Mouse (Mus musculus): Measurements from ENCODE around the gene Olfr1178. TPM values are rescaled to one million over a fixed set of nuclear protein-coding genes. Genes with fewer than 3 reads are reported as not detected.

The Olfr1178 gene
- not detected for total RNA-seq (2021)
- long read RNA-seq, experiment 1, result 0 reads
- long read RNA-seq, experiment 2, result 0 reads

DNA sequence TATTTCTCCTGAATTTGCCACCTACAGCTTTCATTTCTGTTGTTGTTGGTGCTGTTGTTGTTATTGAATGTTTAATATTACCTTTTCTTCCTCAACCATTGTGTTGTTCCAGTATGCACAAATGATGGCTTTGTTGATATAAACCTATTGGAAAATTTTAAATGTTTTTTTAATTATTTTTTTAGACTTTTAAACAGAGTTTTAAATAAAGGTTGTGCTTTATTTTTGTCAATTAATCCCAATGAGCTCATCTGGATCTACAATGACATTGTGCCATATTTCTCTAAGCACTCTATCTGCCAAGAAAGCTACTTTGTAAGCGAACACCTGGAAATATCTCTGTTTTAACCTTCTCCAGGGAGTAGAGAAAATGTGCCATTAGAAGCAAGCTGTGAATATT, at the start of gene Olfr1178:
Gene Olfr1178 (plus strand): TSS at position 301 of the 400 bp plus-strand sequence.
- no peak for DNase-seq

DNA sequence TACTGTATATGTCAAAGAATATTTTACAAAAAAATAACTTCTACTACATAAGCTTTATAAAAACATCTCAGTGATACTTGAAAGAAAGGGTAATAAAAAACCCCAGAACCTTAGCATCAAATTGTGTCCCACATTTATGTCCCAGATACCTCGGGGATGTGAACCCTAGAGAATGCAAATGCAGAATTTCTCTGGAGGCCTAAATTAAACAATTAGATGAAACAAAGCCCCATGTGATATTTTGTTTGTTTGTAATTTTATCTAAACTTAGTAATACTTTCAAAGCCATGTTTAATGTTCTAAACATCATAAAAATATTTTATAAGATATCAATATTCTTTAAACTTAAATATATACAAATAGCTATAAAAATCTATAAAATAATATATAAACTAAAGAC, 40.5 kb upstream of the Olfr1178 start, which contains the start of gene Olfr1177-ps:
Gene Olfr1177-ps (minus strand): TSS at position 101 of the 400 bp plus-strand sequence.
- no peak for DNase-seq

DNA sequence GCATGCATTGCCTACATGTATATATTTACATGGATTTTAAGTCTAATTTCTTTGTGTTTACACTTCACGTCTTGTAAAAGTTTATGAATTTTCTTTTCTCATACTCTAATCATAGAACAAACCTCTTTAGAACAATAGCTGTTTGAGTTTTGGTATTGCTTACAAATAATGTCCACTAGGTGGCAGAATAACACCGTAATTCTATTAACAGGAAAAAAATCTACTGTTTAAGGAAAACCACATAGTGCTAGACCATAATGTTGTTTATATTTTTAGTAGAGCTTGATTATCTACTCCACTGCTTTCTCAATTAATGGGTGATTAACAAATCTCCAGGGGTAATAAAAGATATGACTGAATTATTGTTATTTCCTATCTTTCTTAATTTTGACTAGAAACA, 30.6 kb upstream of the Olfr1178 start:
- DNase-seq, result no peak

DNA sequence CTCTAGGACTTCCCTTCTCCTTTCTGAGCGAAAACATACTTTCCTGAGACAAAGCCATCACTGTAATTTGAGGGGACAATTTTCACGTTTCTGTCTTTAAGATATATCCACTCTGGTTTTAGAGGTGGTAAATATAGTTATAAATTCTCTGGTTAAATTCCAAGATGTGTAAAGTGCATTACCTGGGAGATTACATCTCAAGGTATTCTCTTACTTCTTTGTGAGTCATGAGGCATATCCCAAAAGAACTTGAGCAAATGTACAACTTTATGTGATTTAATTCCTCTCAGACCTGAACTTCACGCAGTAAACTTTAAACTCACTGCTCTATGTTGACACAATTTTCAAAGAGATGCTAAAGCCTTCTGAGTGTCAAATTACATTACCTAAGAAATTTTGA, 19.5 kb downstream of the Olfr1178 start, which contains the start of gene Olfr1179:
Gene Olfr1179 (minus strand): TSS at position 101 of the 400 bp plus-strand sequence.
- DNase-seq, result no peak

DNA sequence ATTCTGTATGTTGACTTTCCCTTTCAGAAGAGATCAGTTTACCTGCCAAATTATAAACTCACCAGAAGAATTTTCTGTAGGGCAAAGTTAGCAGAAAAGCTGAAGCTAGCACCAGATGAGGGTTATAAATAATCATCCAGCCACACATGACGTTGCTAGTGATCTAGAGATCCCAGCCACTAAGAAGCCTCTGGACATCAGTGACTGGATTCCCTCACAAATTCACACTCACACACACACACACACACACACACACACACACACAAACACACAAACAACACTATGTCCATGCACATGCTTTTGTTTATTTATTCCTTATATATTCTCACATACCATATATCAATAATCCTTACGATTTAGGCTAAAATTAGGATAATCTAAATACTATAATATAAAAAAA, 32.2 kb downstream of the Olfr1178 start, which contains the start of gene Olfr1180:
Gene Olfr1180 (minus strand): TSS at position 101 of the 400 bp plus-strand sequence.
- no peak for DNase-seq

DNA sequence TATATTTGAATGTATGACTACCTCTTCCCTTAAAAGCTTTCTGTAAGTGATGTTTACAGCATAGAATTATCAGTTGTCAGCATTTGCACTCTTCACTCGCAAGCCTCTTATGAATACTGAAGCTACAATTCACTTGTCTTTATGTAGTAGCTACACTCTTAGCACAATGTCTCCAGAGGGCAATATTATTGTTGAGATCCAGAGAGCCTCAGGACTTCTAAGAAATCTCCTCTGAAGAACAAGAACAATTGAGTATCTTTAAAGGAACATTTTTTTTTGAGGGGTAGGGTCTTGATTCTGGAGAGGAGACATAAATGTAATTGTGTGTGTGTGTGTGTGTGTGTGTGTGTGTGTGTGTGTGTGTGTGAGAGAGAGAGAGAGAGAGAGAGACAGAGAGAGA, 39.2 kb downstream of the Olfr1178 start, which contains the start of gene Olfr1181:
Gene Olfr1181 (minus strand): TSS at position 101 of the 400 bp plus-strand sequence.
- DNase-seq, result no peak

DNA sequence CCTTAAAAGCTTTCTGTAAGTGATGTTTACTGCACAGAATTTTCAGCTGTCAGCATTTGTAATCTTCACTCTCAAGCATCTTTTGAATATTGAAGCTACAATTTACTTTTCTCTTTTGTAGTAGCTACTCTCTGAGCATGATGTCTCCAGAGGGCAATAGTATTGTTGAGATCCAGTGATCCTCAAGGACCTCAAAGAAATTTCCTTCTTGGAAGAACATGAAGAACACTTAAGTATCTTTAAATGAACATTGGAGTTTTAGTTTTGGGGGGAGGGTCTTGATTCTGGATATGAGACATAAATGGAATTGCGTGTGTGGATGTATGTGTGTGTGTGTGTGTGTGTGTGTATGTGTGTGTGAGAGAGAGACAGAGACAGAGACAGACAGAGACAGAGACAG, 62.2 kb downstream of the Olfr1178 start, which contains the start of gene Gm13757:
Gene Gm13757 (minus strand): TSS at position 101 of the 400 bp plus-strand sequence.
- no peak for DNase-seq

Other genes with a start within 250 kb of the Olfr1178 start
- gene Olfr1167, start 231.9 kb upstream of the Olfr1178 start, total RNA-seq (2021), result not detected
- not detected for gene Olfr1168, start 205.2 kb upstream of the Olfr1178 start, total RNA-seq (2021)
- not detected for gene Olfr1170, start 158.7 kb upstream of the Olfr1178 start, total RNA-seq (2021)
- gene Olfr1173, start 107.2 kb upstream of the Olfr1178 start, total RNA-seq (2021), result not detected
- not detected for gene Olfr1174-ps, start 71.9 kb upstream of the Olfr1178 start, total RNA-seq (2021)
- gene Olfr1175-ps, start 59.8 kb upstream of the Olfr1178 start, total RNA-seq (2021), result not detected
- not detected for gene Olfr1176, start 50.3 kb upstream of the Olfr1178 start, total RNA-seq (2021)
- gene Olfr1177-ps, start 40.6 kb upstream of the Olfr1178 start, total RNA-seq (2021), result not detected
- not detected for gene Olfr1179, start 19.4 kb downstream of the Olfr1178 start, total RNA-seq (2021)
- gene Olfr1180, start 32.1 kb downstream of the Olfr1178 start, total RNA-seq (2021), result not detected
- gene Olfr1181, start 39.1 kb downstream of the Olfr1178 start, total RNA-seq (2021), result not detected
- gene Gm13757, start 62.1 kb downstream of the Olfr1178 start, total RNA-seq (2021), result not detected
- not detected for gene Olfr1183, start 67.8 kb downstream of the Olfr1178 start, total RNA-seq (2021)
- gene Olfr1184, start 96.5 kb downstream of the Olfr1178 start, total RNA-seq (2021), result not detected
- gene Olfr1185-ps1, start 106.3 kb downstream of the Olfr1178 start, total RNA-seq (2021), result not detected
- gene Olfr1186, start 131.5 kb downstream of the Olfr1178 start, total RNA-seq (2021), result not detected
- not detected for gene Olfr1188, start 169.9 kb downstream of the Olfr1178 start, total RNA-seq (2021)
- not detected for gene Olfr1189, start 199.4 kb downstream of the Olfr1178 start, total RNA-seq (2021)

Measured in adrenal gland, postnatal 10 days (tissue).